Mouse (Mus musculus) MEL (cell line): ENCODE data around the gene Trim10. TPM values are rescaled to one million over a fixed set of nuclear protein-coding genes. Genes with fewer than 3 reads are reported as not detected.

Experiments
- DNase-seq: peaks from one replicate; pipeline ENCODE4 v3.0.0; 2011; ENCODE audit warnings: low read depth, low spot score
- H3K27ac ChIP-seq: 2 replicates; pipeline ENCODE4 v1.5.1; 2012; ENCODE audit warnings: low read depth, mild to moderate bottlenecking, control low read depth, low read length, moderate library complexity; ENCODE audit not compliant: control insufficient read depth
- H3K27me3 ChIP-seq, 2 experiments: fragments of 150-350 bp in 1 of 2; sonication (generic) in 1 of 2; 2 replicates each; pipeline ENCODE4 v1.6.1; 2012; ENCODE audit warnings: low read length in 2 of 2, mild to moderate bottlenecking in 2 of 2, improper control_type of control experiment in 1 of 2, moderate library complexity in 1 of 2; ENCODE audit not compliant: insufficient read depth in 2 of 2, control insufficient read depth in 1 of 2
- H3K36me3 ChIP-seq, 2 experiments: 2 replicates each; pipeline ENCODE4 v1.6.1; 2012 to 2014; ENCODE audit warnings: low read length in 2 of 2, improper control_type of control experiment in 1 of 2, inconsistent platforms in 1 of 2, mild to moderate bottlenecking in 1 of 2; ENCODE audit not compliant: insufficient read depth in 2 of 2, control insufficient read depth in 1 of 2
- H3K4me1 ChIP-seq, 2 experiments: fragments of 150-350 bp in 1 of 2; sonication (generic) in 1 of 2; 2 replicates each; pipeline ENCODE4 v1.6.1; 2012; ENCODE audit warnings: low read length in 2 of 2, improper control_type of control experiment in 1 of 2, mild to moderate bottlenecking in 1 of 2; ENCODE audit not compliant: insufficient read depth in 2 of 2, control insufficient read depth in 1 of 2
- H3K4me3 ChIP-seq, 2 experiments: fragments of 150-350 bp in 1 of 2; sonication (generic) in 1 of 2; 2 replicates each; pipeline ENCODE4 v1.5.1; 2012; ENCODE audit warnings: low read depth in 2 of 2, low read length in 2 of 2, mild to moderate bottlenecking in 2 of 2, moderate library complexity in 2 of 2, control low read depth in 1 of 2, improper control_type of control experiment in 1 of 2; ENCODE audit not compliant: control insufficient read depth in 1 of 2, insufficient read depth in 1 of 2
- H3K79me2 ChIP-seq: 2 replicates; pipeline ENCODE4 v1.6.1; 2012; ENCODE audit warnings: mild to moderate bottlenecking, low read length, moderate library complexity; ENCODE audit not compliant: control insufficient read depth, poor library complexity, insufficient read depth
- H3K9ac ChIP-seq: 2 replicates; pipeline ENCODE4 v1.6.1; 2012; ENCODE audit warnings: low read depth, mild to moderate bottlenecking, control low read depth, low read length, moderate library complexity; ENCODE audit not compliant: control insufficient read depth, poor library complexity, severe bottlenecking
- H3K9me3 ChIP-seq: fragments of 150-350 bp; sonication (generic); replicated peaks from 2 replicates; pipeline ENCODE4 v1.6.1; 2012; ENCODE audit warnings: mild to moderate bottlenecking, low read length, improper control_type of control experiment, moderate library complexity; ENCODE audit not compliant: insufficient read depth
- CTCF ChIP-seq, 3 experiments: IDR thresholded peaks in 2 of 3; conservative IDR thresholded peaks in 1 of 3; 2 replicates each; pipeline ENCODE4 v1.5.1; 2011 to 2012; ENCODE audit warnings: low read length in 3 of 3, low read depth in 2 of 3, mild to moderate bottlenecking in 2 of 3, improper control_type of control experiment in 1 of 3, inconsistent platforms in 1 of 3, mixed read lengths in 1 of 3, moderate library complexity in 1 of 3; ENCODE audit not compliant: control insufficient read depth in 1 of 3, insufficient read depth in 1 of 3, poor library complexity in 1 of 3, severe bottlenecking in 1 of 3
- E2F4 ChIP-seq: IDR thresholded peaks from 2 replicates; pipeline ENCODE4 v1.6.1; 2011; ENCODE audit warnings: low read depth, low read length, improper control_type of control experiment, borderline replicate concordance
- ELF1 ChIP-seq: IDR thresholded peaks from 2 replicates; pipeline ENCODE4 v1.6.1; 2014; ENCODE audit warnings: low read depth, mild to moderate bottlenecking, inconsistent platforms, low read length, improper control_type of control experiment, moderate library complexity
- EP300 ChIP-seq, 2 experiments: IDR thresholded peaks; 2 replicates each; pipeline ENCODE4 v1.6.1; 2011; ENCODE audit warnings: improper control_type of control experiment in 2 of 2, low read length in 2 of 2, low read depth in 1 of 2, mild to moderate bottlenecking in 1 of 2
- ETS1 ChIP-seq: IDR thresholded peaks from 2 replicates; pipeline ENCODE4 v1.6.1; 2012; ENCODE audit warnings: low read depth, mild to moderate bottlenecking, inconsistent platforms, low read length, improper control_type of control experiment, moderate library complexity
- GABPA ChIP-seq: IDR thresholded peaks from 2 replicates; pipeline ENCODE4 v1.6.1; 2012; ENCODE audit warnings: low read depth, mild to moderate bottlenecking, inconsistent platforms, low read length, improper control_type of control experiment, moderate library complexity
- HCFC1 ChIP-seq: IDR thresholded peaks from 2 replicates; pipeline ENCODE4 v1.6.1; 2012; ENCODE audit warnings: low read depth, mild to moderate bottlenecking, inconsistent platforms, low read length, improper control_type of control experiment, moderate library complexity
- JUND ChIP-seq: IDR thresholded peaks from 2 replicates; pipeline ENCODE4 v1.6.1; 2011; ENCODE audit warnings: low read depth, mild to moderate bottlenecking, improper control_type of control experiment, low read length
- MAX ChIP-seq: IDR thresholded peaks from 2 replicates; pipeline ENCODE4 v1.6.1; 2011; ENCODE audit warnings: low read length, improper control_type of control experiment
- MEF2A ChIP-seq: IDR thresholded peaks from 2 replicates; pipeline ENCODE4 v1.6.1; 2014; ENCODE audit warnings: low read depth, mild to moderate bottlenecking, inconsistent platforms, low read length, improper control_type of control experiment; ENCODE audit not compliant: poor library complexity, insufficient replicate concordance, severe bottlenecking; ENCODE audit errors: extremely low read depth
- MXI1 ChIP-seq: IDR thresholded peaks from 2 replicates; pipeline ENCODE4 v1.6.1; 2011; ENCODE audit warnings: mild to moderate bottlenecking, low read depth, low read length, improper control_type of control experiment
- MYC ChIP-seq: IDR thresholded peaks from 2 replicates; pipeline ENCODE4 v1.6.1; 2011; ENCODE audit warnings: low read depth, mild to moderate bottlenecking, low read length, improper control_type of control experiment, moderate library complexity
- NELFE ChIP-seq: IDR thresholded peaks from 2 replicates; pipeline ENCODE4 v1.6.1; 2011; ENCODE audit warnings: low read depth, low read length, improper control_type of control experiment
- POLR2A ChIP-seq, 2 experiments: IDR thresholded peaks; 2 replicates each; pipeline ENCODE4 v1.6.1; 2011 to 2012; ENCODE audit warnings: low read length in 2 of 2, mild to moderate bottlenecking in 2 of 2, control low read depth in 1 of 2, improper control_type of control experiment in 1 of 2, low read depth in 1 of 2, moderate library complexity in 1 of 2; ENCODE audit not compliant: control insufficient read depth in 1 of 2, insufficient read depth in 1 of 2, poor library complexity in 1 of 2
- POLR2AphosphoS5 ChIP-seq: IDR thresholded peaks from 2 replicates; pipeline ENCODE4 v1.6.1; 2012; ENCODE audit warnings: low read depth, borderline replicate concordance, mild to moderate bottlenecking, inconsistent platforms, low read length, moderate library complexity, mixed read lengths
- RAD21 ChIP-seq: IDR thresholded peaks from 2 replicates; pipeline ENCODE4 v1.6.1; 2011; ENCODE audit warnings: mild to moderate bottlenecking, low read depth, low read length, improper control_type of control experiment
- SIN3A ChIP-seq: IDR thresholded peaks from 2 replicates; pipeline ENCODE4 v1.6.1; 2012; ENCODE audit warnings: low read length, improper control_type of control experiment, inconsistent platforms
- SMC3 ChIP-seq: IDR thresholded peaks from 2 replicates; pipeline ENCODE4 v1.6.1; 2011; ENCODE audit warnings: low read depth, low read length, improper control_type of control experiment
- TAL1 ChIP-seq: IDR thresholded peaks from 2 replicates; pipeline ENCODE4 v1.6.1; 2012; ENCODE audit warnings: mild to moderate bottlenecking, inconsistent platforms, low read length, moderate library complexity, mixed read lengths
- TBP ChIP-seq: IDR thresholded peaks from 2 replicates; pipeline ENCODE4 v1.8.0; 2011; ENCODE audit warnings: low read depth, low read length, improper control_type of control experiment
- TCF12 ChIP-seq: IDR thresholded peaks from 2 replicates; pipeline ENCODE4 v1.6.1; 2014; ENCODE audit warnings: low read depth, mild to moderate bottlenecking, inconsistent platforms, low read length, improper control_type of control experiment, moderate library complexity
- UBTF ChIP-seq: IDR thresholded peaks from 2 replicates; pipeline ENCODE4 v1.6.1; 2012; ENCODE audit warnings: low read depth, mild to moderate bottlenecking, inconsistent platforms, low read length, improper control_type of control experiment, moderate library complexity, borderline replicate concordance; ENCODE audit not compliant: insufficient read depth
- USF1 ChIP-seq: IDR thresholded peaks from 2 replicates; pipeline ENCODE4 v1.6.1; 2014; ENCODE audit warnings: low read depth, mild to moderate bottlenecking, inconsistent platforms, low read length, improper control_type of control experiment, moderate library complexity
- ZC3H11A ChIP-seq: IDR thresholded peaks from 2 replicates; pipeline ENCODE4 v1.6.1; 2012; ENCODE audit warnings: low read depth, mild to moderate bottlenecking, inconsistent platforms, low read length, improper control_type of control experiment
- polyA plus RNA-seq, 2 experiments: library from polyadenylated mRNA; stranded (reverse) in 1 of 2; unstranded in 1 of 2; fragments of >175 nt in 1 of 2; fragments of >200 nt in 1 of 2; gene quantifications; 2 replicates each; pipeline versions ENCODE4 v1.2.1 to v1.2.4; 2012; ENCODE audit warnings: low replicate concordance in 2 of 2, low read depth in 1 of 2; ENCODE audit not compliant: insufficient read length in 2 of 2, insufficient read depth in 1 of 2, missing spikeins in 1 of 2
- total RNA-seq: library from RNA; depleted of rRNA; stranded (reverse); fragments of 300-350 nt; gene quantifications from 2 replicates; pipeline ENCODE4 v1.2.3, GENCODE M21; 2012

Gene Trim10
- total and polyA plus RNA-seq, 3 experiments, result 30.2 to 30.4 TPM; not detected in 1

DNA sequence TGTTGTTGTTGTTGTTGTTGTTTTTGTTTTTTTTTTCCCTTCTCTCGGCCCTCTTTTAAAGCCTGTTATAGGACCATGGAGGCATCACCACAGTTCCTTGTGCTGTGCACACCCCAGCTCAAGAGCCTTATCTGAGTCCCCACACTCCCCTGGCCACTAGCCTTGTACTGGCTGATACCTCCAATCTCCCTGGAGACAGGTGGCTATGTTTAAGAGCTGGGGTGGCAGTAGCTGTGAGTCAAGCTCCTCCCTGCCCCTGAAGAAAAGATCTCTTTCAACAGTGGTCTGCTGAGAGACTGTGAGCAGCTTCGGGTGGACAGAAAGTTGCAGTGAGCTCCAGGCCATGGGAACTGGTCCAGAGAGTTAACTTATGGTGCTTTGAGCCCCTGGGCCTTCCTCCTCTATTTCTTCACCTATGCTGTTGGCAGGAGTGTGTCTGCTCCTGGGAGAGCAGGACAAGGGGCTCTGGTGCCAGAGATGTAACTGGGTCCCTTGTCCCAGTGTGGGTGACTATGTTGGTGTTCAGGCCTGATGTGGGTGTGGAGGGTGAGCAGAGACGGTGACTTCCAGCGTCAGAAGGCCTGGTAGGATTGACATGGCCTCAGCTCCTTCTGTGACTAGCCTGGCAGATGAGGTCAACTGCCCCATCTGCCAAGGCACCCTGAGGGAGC, at the start of gene Trim10 (continued):
- TF ChIP-seq ZC3H11A, result no peak
- peak; percentile 87 for TF ChIP-seq ETS1
- TF ChIP-seq TAL1, result peak; percentile 99

GRCm38 (mm10) chr17:36824005-36824404, 45.4 kb upstream of the Trim10 start:
- DNase-seq, result peak; percentile 67
- 0 out of 4 replicates have a peak, but pooled peaks cover 0 to 1% of the 10 kb centered on the region in 2 experiments for H3K27me3 ChIP-seq
- H3K27ac ChIP-seq, result no peak overlapping the region
- no peaks in the 10 kb centered on the region for H3K79me2 ChIP-seq
- H3K4me3 ChIP-seq, result no peak overlapping the region
- no peak overlapping the region for H3K9ac ChIP-seq
- H3K9me3 ChIP-seq, result no peaks in the 10 kb centered on the region
- no peaks in the 10 kb centered on the region for H3K36me3 ChIP-seq
- TF ChIP-seq CTCF (IDR thresholded peaks at IDR 0.05 in 2 of 3, conservative IDR thresholded peaks at IDR 0.05 in 1 of 3; ENCODE audit: control insufficient read depth in 1 of 3, insufficient read depth in 1 of 3, low read depth in 2 of 3, low read length in 3 of 3, poor library complexity in 1 of 3, severe bottlenecking in 1 of 3), result peak; percentile 56 to 84 (median 76)
- no peak for TF ChIP-seq POLR2A (IDR thresholded peaks at IDR 0.05; ENCODE audit: control insufficient read depth in 1 of 2, insufficient read depth in 1 of 2, low read depth in 1 of 2, low read length in 2 of 2, poor library complexity in 1 of 2)
- TF ChIP-seq NELFE, result no peak
- TF ChIP-seq TCF12, result no peak
- no peak for TF ChIP-seq TBP
- no peak for TF ChIP-seq GABPA
- TF ChIP-seq ZC3H11A, result peak; percentile 24; the same call in 1 of the 2 replicates
- no peak for TF ChIP-seq USF1
- TF ChIP-seq MEF2A, result no peak
- TF ChIP-seq MAX, result no peak
- no peak for TF ChIP-seq UBTF
- TF ChIP-seq E2F4, result no peak
- TF ChIP-seq ELF1, result no peak
- TF ChIP-seq MXI1, result no peak
- no peak for TF ChIP-seq JUND
- 0 out of 2 replicates have a peak, but pooled peaks have one; percentile 36 for TF ChIP-seq MYC
- no peak for TF ChIP-seq HCFC1
- no peak for TF ChIP-seq POLR2AphosphoS5
- peak; percentile 61 for TF ChIP-seq RAD21
- TF ChIP-seq EP300 (IDR thresholded peaks at IDR 0.05; ENCODE audit: low read depth in 1 of 2, low read length in 2 of 2), result no peak
- TF ChIP-seq SMC3, result peak; percentile 51
- TF ChIP-seq SIN3A, result no peak
- H3K4me1 ChIP-seq, result no peaks in the 10 kb centered on the region; a peak in 1 of 4 replicates
